Mouse (Mus musculus) spleen, embryonic (tissue): ENCODE measurements around the gene Spg20.

ENCODE experiments used
- CTCF ChIA-PET: fragments of 350-600 bp; sonication (Branson Sonifier 250); formaldehyde crosslinking; loops from one replicate; lab custom pipeline; 2022; lab: Charles Lee

The Spg20 gene

DNA sequence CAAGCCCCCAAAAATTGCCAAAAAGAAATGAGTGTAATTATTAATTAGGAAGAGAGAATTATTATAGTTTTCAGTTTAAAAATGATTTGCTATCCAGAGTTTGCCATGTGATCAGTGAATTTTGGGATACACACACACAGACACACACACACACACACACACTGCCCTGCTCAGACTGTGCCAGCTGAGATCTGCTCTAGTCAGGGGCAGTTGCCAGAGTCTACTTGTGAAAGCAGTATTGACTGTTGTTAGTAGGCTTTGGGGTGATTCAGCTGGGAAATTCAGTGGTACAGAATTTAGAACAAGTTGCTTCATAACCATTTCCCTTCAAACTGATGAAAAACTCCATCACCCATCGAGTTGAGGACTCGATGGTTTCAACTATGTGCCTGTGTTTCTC lies 35.2 kb downstream of the Spg20 start:
- CTCF ChIA-PET, result no interaction called here

GRCm38 (mm10) chr3:55148091-55148490 lies 36.2 kb downstream of the Spg20 start:
- CTCF ChIA-PET, result no interaction called here

DNA sequence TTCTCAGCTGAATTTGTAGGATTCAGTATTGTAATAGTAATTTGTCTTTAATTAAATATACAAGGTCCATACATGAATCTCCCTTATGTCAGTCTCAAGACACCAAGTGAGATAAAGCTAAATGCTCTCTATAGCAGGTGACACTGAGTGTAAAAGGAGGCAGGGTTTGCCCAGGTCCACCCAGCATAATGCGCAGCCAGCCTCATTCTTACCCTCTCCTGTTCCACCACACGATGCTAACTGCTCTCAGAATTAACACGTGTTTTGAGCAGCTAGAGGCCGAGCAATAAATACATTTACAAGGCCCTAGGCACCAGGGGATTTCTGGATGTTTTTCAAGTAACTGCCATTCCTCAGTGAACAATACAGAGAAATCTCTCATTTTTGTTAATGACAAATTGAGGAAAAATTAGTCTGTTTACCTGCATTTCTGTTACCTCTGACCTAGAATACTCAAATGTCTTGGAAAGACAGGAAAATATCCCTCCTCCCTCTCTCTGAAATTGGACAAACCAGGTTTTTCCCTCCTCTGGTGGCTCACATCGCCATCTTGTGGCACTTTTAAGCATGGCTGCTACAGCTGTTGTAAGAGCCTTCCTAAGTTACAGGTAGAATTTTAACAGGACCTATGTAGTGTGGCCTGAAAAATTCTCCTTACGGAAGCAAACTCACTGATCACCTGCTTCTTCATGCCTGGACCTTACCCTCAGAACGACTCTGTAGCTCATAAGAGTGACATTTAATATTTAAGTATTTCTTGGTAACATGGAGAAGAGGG lies 39.9 kb downstream of the Spg20 start:
- CTCF ChIA-PET, result no interaction called here

- CTCF ChIA-PET, result interaction anchor here (0.7 kb wide), 1 partner anchor 202 kb away, joined by 3 read pairs; no protein-coding TSS in a partner anchor
Observed at GRCm38 (mm10) chr3:55152673-55153334, 40.9 kb downstream of the Spg20 start.

DNA sequence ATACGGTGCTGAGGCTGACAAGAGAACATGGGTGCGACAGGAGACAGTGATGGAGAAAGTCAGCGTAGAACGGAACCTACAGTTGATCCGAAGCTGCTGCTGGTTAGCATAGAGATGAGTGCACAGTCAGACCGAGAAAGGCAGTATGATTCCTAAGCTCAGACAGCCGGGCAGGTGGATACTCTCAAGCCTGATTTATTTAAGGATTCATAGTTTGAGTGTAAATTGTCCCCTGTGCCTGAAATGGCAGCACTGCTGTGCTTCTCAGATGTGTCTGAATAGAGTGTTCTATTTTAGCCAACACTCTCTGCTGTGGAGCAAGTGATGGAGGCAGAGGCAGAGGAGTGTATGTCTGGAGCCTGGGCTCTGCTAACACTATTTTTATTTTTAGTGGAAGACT lies 42.3 kb downstream of the Spg20 start:
- CTCF ChIA-PET, result no interaction called here

- CTCF ChIA-PET, result no interaction called here
Observed at GRCm38 (mm10) chr3:55157413-55157812, 45.5 kb downstream of the Spg20 start.

DNA sequence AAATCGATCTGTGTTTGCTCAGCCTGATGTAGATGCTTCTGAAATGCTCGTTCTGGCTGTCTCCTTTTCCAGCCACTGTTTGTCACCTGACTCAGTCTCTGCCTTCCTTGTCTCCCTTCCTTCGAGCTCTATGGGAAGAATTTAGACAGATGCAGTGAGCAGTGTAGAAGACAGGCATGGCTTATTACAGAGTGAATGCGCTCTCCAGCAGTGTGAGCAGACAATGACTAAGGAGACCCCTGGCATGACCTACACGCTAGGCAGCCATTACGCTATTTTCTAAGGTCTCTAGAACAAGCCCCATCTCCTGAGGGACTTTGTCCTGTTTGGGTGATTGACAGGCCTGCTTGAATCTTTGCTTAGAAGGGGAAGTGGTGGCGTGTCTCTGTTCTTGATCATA lies 49.2 kb downstream of the Spg20 start:
- CTCF ChIA-PET, result no interaction called here

DNA sequence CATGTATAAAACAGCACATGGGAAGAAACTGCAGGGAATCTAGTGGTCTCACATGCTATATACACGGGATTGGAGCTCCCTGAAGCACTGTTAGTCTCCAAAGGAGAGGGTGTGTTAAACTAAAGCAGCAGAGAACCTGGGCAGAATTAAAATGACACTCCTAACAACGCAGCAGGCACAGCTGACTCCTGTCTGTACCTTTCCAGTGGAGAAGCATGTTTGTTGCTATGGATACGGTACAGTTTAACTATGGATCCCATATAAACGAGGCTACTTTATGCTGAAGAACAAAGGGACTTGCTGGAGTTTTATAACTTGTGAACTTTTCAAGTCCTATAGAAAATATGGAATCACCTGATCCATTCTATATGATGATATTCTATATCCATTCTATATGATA lies 51.6 kb downstream of the Spg20 start:
- CTCF ChIA-PET, result no interaction called here

DNA sequence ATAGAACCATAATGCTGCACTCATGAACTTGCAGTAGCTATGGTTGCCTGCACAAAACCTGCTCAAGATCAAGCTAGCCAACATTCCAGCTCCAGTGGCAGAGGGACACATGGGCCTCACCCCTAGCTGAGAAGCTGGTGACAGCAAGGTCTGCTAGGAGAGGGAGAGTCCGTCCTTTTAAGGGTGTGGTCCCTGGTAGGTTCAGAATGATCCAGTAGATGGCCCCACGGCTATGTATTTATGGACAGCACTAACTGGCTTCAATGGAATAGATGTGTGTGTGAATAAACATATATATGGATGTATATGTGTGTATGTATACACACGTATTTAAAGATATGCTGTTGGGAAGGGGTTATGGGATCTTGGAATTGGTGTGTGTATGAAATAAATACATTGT lies 60.6 kb downstream of the Spg20 start:
- CTCF ChIA-PET, result no interaction called here

- CTCF ChIA-PET, result no interaction called here
Observed at GRCm38 (mm10) chr3:55177271-55177670, 65.4 kb downstream of the Spg20 start.

- CTCF ChIA-PET, result no interaction called here
Observed at GRCm38 (mm10) chr3:55181766-55182165, 69.9 kb downstream of the Spg20 start, which contains the start of gene Sohlh2. Sohlh2 (plus strand) TSS chr3:55182028.
